Mouse (Mus musculus): ENCODE data around the gene Tacc3. TPM values are rescaled to one million over a fixed set of nuclear protein-coding genes. Genes with fewer than 3 reads are reported as not detected.

The Tacc3 gene
- polyA plus RNA-seq, 1 experiment from 2014 or later: 232 TPM

DNA sequence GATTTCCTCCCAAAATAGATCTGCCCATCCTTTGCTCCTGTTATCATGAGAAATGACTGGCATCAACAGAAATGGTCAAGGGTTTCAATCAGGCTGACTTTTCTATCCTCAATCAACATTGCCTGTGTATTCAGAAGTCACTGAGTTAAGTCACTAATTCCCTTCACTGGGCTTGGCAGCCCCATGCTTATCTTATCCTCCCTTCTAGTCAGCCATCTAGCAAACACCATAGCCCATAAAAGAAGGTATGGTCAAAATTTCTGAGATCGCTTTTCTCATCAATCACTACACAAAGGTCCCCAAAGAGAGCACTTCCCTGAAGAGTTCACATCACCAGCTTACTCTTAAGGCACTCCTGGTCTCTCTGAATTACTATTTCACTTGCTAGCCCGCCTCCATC is 6.9 kb upstream of the Tacc3 start:
- WGBS: 15% methylated on average over 2 of the region's 2 CpGs
- H3K27me3 ChIP-seq (ENCODE audit: control insufficient read depth, insufficient read depth, low read length): no peaks in the 10 kb centered on the region
- H3K4me1 ChIP-seq (replicated peaks; ENCODE audit: control insufficient read depth, insufficient read depth, low read length): peaks cover 2% of the 10 kb centered on the region
- DNase-seq (ENCODE audit: low spot score) (no peak), ATAC-seq (ENCODE audit: low FRiP score) (no peak)
- H3K9me3 ChIP-seq (ENCODE audit: control insufficient read depth, low read length): no peaks in the 10 kb centered on the region
- no peak overlapping the region for H3K27ac ChIP-seq (ENCODE audit: low read depth, low read length)
- H3K4me2 ChIP-seq (replicated peaks; ENCODE audit: low read depth, low read length): peak overlapping the region; percentile 68
- peak overlapping the region; percentile 78 for H3K4me3 ChIP-seq (ENCODE audit: low read depth, low read length)
- no peaks in the 10 kb centered on the region; the same call in 1 of the 2 replicates for H3K36me3 ChIP-seq (ENCODE audit: control insufficient read depth, insufficient read depth, low read length)
- peak overlapping the region; percentile 76 for H3K9ac ChIP-seq (ENCODE audit: low read depth, low read length)

- no peak for ATAC-seq (ENCODE audit: low FRiP score)
- Histone ChIP-seq H3K36me3 (ENCODE audit: control insufficient read depth, insufficient read depth, low read length) (no peaks in the 10 kb centered on the region; the same call in 1 of the 2 replicates), H3K27ac (ENCODE audit: low read depth, low read length) (peak overlapping the region; percentile 96), H3K4me2 (replicated peaks; ENCODE audit: low read depth, low read length) (peak overlapping the region; percentile 68), H3K4me1 (replicated peaks; ENCODE audit: control insufficient read depth, insufficient read depth, low read length) (peaks cover 3% of the 10 kb centered on the region), H3K9me3 (ENCODE audit: control insufficient read depth, low read length) (no peaks in the 10 kb centered on the region), H3K27me3 (ENCODE audit: control insufficient read depth, insufficient read depth, low read length) (no peaks in the 10 kb centered on the region), H3K9ac (ENCODE audit: low read depth, low read length) (peak overlapping the region; percentile 76), H3K4me3 (ENCODE audit: low read depth, low read length) (peak overlapping the region; percentile 78)
- under 1% methylated on average over 11 of the region's 11 CpGs for WGBS
- no peak for DNase-seq (ENCODE audit: low spot score)
Measured at GRCm38 (mm10) chr5:33651541-33651920, 6.4 kb upstream of the Tacc3 start.

- H3K4me1 ChIP-seq (replicated peaks; ENCODE audit: control insufficient read depth, insufficient read depth, low read length): peaks cover 8% of the 10 kb centered on the region
- peak within 1 kb of the TSS; percentile 68 for H3K4me2 ChIP-seq (replicated peaks; ENCODE audit: low read depth, low read length)
- DNase-seq (ENCODE audit: low spot score): peak; percentile 96
- peak within 1 kb of the TSS; percentile 76 for H3K9ac ChIP-seq (ENCODE audit: low read depth, low read length)
- WGBS: under 1% methylated on average over 82 of the region's 82 CpGs
- H3K4me3 ChIP-seq (ENCODE audit: low read depth, low read length): peak within 1 kb of the TSS; percentile 78
- no peaks in the 10 kb centered on the region; the same call in 1 of the 2 replicates for H3K36me3 ChIP-seq (ENCODE audit: control insufficient read depth, insufficient read depth, low read length)
- ATAC-seq (ENCODE audit: low FRiP score): peak; percentile 97
- H3K9me3 ChIP-seq (ENCODE audit: control insufficient read depth, low read length): no peaks in the 10 kb centered on the region
- no peaks in the 10 kb centered on the region for H3K27me3 ChIP-seq (ENCODE audit: control insufficient read depth, insufficient read depth, low read length)
- H3K27ac ChIP-seq (ENCODE audit: low read depth, low read length): peak within 1 kb of the TSS; percentile 96
Measured at GRCm38 (mm10) chr5:33651921-33652782, 5.8 kb upstream of the Tacc3 start, which contains the start of gene Slbp. TSS of gene Slbp (minus strand) at chr5:33652574.

DNA sequence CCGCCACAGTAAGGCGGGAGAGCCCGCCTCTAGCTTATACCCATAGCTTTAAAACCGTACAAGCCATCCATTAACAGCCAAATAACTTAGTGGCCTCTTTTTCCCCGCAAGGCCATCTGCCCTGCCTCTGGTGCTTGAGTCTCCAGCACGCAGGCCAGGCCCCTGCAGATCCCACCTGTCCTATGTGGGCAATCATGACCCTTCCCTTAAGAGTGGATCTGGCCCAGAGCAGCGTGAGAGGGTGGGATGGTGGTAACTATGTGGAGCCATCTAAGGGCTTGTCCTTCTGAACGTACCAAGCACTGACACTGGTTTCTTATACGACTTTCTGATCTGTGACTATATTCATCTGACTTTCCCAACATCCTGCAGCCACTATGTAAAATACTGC is 5.2 kb upstream of the Tacc3 start:
- no peak for DNase-seq (ENCODE audit: low spot score)
- H3K27me3 ChIP-seq (ENCODE audit: control insufficient read depth, insufficient read depth, low read length): no peaks in the 10 kb centered on the region
- H3K27ac ChIP-seq (ENCODE audit: low read depth, low read length): no peak overlapping the region; the same call in 1 of the 2 replicates
- H3K36me3 ChIP-seq (ENCODE audit: control insufficient read depth, insufficient read depth, low read length): no peaks in the 10 kb centered on the region; the same call in 1 of the 2 replicates
- WGBS: 3% methylated on average over 9 of the region's 9 CpGs
- H3K9ac ChIP-seq (ENCODE audit: low read depth, low read length): peak overlapping the region; percentile 13; the same call in 1 of the 2 replicates
- peak; percentile 61 for ATAC-seq (ENCODE audit: low FRiP score)
- no peaks in the 10 kb centered on the region for H3K9me3 ChIP-seq (ENCODE audit: control insufficient read depth, low read length)
- peak overlapping the region; percentile 78; the same call in 1 of the 2 replicates for H3K4me3 ChIP-seq (ENCODE audit: low read depth, low read length)
- H3K4me1 ChIP-seq (replicated peaks; ENCODE audit: control insufficient read depth, insufficient read depth, low read length): peaks cover 8% of the 10 kb centered on the region
- peak overlapping the region; percentile 68 for H3K4me2 ChIP-seq (replicated peaks; ENCODE audit: low read depth, low read length)

DNA sequence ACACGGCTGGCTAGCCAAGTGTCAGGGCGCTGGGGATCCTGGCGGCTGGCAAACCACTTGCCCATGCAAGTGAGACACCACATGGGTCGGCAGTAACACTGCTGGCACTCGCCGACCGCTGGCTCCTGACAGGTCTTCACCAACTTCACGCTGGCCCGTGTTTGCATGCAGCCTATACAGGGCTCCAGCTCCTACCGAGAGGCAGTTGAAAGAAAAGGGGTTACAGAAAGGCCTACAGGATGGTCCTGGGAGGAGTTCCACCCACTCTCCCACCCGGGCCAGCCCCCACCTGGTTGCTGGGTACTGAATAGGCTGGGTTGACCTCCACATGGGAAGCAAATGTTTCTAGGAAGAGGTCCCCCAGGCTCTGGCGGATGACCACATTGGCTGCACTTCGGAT is 3.5 kb upstream of the Tacc3 start:
- DNase-seq (ENCODE audit: low spot score) (no peak), ATAC-seq (ENCODE audit: low FRiP score) (no peak)
- H3K4me1 ChIP-seq (replicated peaks; ENCODE audit: control insufficient read depth, insufficient read depth, low read length): peaks cover 9% of the 10 kb centered on the region
- 94% methylated on average over 13 of the region's 13 CpGs for WGBS
- no peak overlapping the region for H3K27ac ChIP-seq (ENCODE audit: low read depth, low read length)
- no peak overlapping the region for H3K4me3 ChIP-seq (ENCODE audit: low read depth, low read length)
- H3K9ac ChIP-seq (ENCODE audit: low read depth, low read length): no peak overlapping the region
- no peak overlapping the region for H3K4me2 ChIP-seq (replicated peaks; ENCODE audit: low read depth, low read length)
- H3K27me3 ChIP-seq (ENCODE audit: control insufficient read depth, insufficient read depth, low read length): no peaks in the 10 kb centered on the region
- H3K36me3 ChIP-seq (ENCODE audit: control insufficient read depth, insufficient read depth, low read length): no peaks in the 10 kb centered on the region; the same call in 1 of the 2 replicates
- no peaks in the 10 kb centered on the region for H3K9me3 ChIP-seq (ENCODE audit: control insufficient read depth, low read length)

GRCm38 (mm10) chr5:33655251-33655840 is 2.6 kb upstream of the Tacc3 start:
- no peaks in the 10 kb centered on the region for H3K9me3 ChIP-seq (ENCODE audit: control insufficient read depth, low read length)
- H3K27ac ChIP-seq (ENCODE audit: low read depth, low read length): no peak overlapping the region
- no peak overlapping the region for H3K4me3 ChIP-seq (ENCODE audit: low read depth, low read length)
- no peaks in the 10 kb centered on the region; the same call in 1 of the 2 replicates for H3K36me3 ChIP-seq (ENCODE audit: control insufficient read depth, insufficient read depth, low read length)
- WGBS: 93% methylated on average over 10 of the region's 10 CpGs
- DNase-seq (ENCODE audit: low spot score): no peak
- no peak for ATAC-seq (ENCODE audit: low FRiP score)
- peaks cover 9% of the 10 kb centered on the region for H3K4me1 ChIP-seq (replicated peaks; ENCODE audit: control insufficient read depth, insufficient read depth, low read length)
- no peak overlapping the region for H3K9ac ChIP-seq (ENCODE audit: low read depth, low read length)
- H3K4me2 ChIP-seq (replicated peaks; ENCODE audit: low read depth, low read length): no peak overlapping the region
- no peaks in the 10 kb centered on the region for H3K27me3 ChIP-seq (ENCODE audit: control insufficient read depth, insufficient read depth, low read length)

DNA sequence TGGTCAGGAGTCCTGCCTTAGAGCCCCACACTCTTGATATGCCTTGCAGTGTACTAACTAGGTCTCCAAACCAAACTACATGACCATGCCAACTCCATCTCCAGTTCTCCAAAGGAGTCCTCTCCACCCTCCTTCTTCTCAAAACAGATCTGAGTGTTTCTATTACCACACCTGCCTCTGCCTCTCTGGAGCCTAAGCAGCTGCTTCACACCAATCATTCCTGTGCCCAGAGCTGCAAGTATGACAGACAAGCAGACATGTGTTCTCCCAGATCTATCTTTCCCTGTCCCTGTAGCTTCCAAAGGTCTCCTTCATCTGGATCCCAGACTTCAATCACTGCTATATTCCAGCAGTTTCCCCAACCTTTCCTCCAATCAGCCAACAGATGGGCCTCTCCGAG is 1.2 kb upstream of the Tacc3 start:
- DNase-seq (ENCODE audit: low spot score): no peak
- peak overlapping the region; percentile 70 for H3K9ac ChIP-seq (ENCODE audit: low read depth, low read length)
- no peaks in the 10 kb centered on the region for H3K27me3 ChIP-seq (ENCODE audit: control insufficient read depth, insufficient read depth, low read length)
- H3K4me1 ChIP-seq (replicated peaks; ENCODE audit: control insufficient read depth, insufficient read depth, low read length): peaks cover 7% of the 10 kb centered on the region; the same call in 1 of the 2 replicates
- H3K4me2 ChIP-seq (replicated peaks; ENCODE audit: low read depth, low read length): peak overlapping the region; percentile 90
- 50% methylated on average over 1 of the region's 1 CpGs for WGBS
- peak overlapping the region; percentile 76 for H3K4me3 ChIP-seq (ENCODE audit: low read depth, low read length)
- peaks cover 3% of the 10 kb centered on the region for H3K36me3 ChIP-seq (ENCODE audit: control insufficient read depth, insufficient read depth, low read length)
- H3K27ac ChIP-seq (ENCODE audit: low read depth, low read length): no peak overlapping the region; the same call in 1 of the 2 replicates
- ATAC-seq (ENCODE audit: low FRiP score): no peak
- no peaks in the 10 kb centered on the region for H3K9me3 ChIP-seq (ENCODE audit: control insufficient read depth, low read length)

- no peaks in the 10 kb centered on the region for H3K9me3 ChIP-seq (ENCODE audit: control insufficient read depth, low read length)
- H3K4me1 ChIP-seq (replicated peaks; ENCODE audit: control insufficient read depth, insufficient read depth, low read length): peaks cover 7% of the 10 kb centered on the region; the same call in 1 of the 2 replicates
- peak overlapping the region; percentile 76 for H3K4me3 ChIP-seq (ENCODE audit: low read depth, low read length)
- ATAC-seq (ENCODE audit: low FRiP score) (peak; percentile 28; the same call in 1 of the 2 replicates), DNase-seq (ENCODE audit: low spot score) (no peak)
- H3K9ac ChIP-seq (ENCODE audit: low read depth, low read length): peak overlapping the region; percentile 70
- H3K27me3 ChIP-seq (ENCODE audit: control insufficient read depth, insufficient read depth, low read length): no peaks in the 10 kb centered on the region
- peak overlapping the region; percentile 90 for H3K4me2 ChIP-seq (replicated peaks; ENCODE audit: low read depth, low read length)
- WGBS: under 1% methylated on average over 32 of the region's 32 CpGs
- H3K36me3 ChIP-seq (ENCODE audit: control insufficient read depth, insufficient read depth, low read length): peaks cover 6% of the 10 kb centered on the region
- H3K27ac ChIP-seq (ENCODE audit: low read depth, low read length): peak overlapping the region; percentile 56; the same call in 1 of the 2 replicates
Measured at GRCm38 (mm10) chr5:33657251-33657786, 609 bp upstream of the Tacc3 start.

Measured in hindbrain, embryonic 11.5 days (tissue).